Mouse (Mus musculus): ENCODE data around the gene Litaf. TPM values are rescaled to one million over a fixed set of nuclear protein-coding genes. Genes with fewer than 3 reads are reported as not detected.
"Not testable (repeated sequence)": the region's sequence is repeated elsewhere in the genome, so short reads cannot be mapped to it uniquely, and the experiment has no call there.

Litaf gene
- total and polyA plus RNA-seq, 3 experiments: 97.5 to 178 (median 154) TPM

- Histone ChIP-seq H3K36me3 (replicated peaks in 1 of 2; ENCODE audit: control insufficient read depth in 1 of 2, insufficient read depth in 1 of 2, low read length in 1 of 2) (peaks cover 10 to 74% of the 10 kb centered on the region in 2 experiments), H3K4me1 (ENCODE audit: control insufficient read depth in 1 of 2, insufficient read depth in 2 of 2) (peaks cover 64 to 100% of the 10 kb centered on the region in 2 experiments), H3K9ac (ENCODE audit: insufficient read depth, low read depth) (no peak overlapping the region), H3K79me2 (replicated peaks; ENCODE audit: control insufficient read depth, extremely low read depth, insufficient read depth, poor library complexity, severe bottlenecking) (peaks cover 99% of the 10 kb centered on the region), H3K27me3 (replicated peaks) (no peaks in the 10 kb centered on the region), H3K9me3 (replicated peaks; ENCODE audit: low read length) (no peaks in the 10 kb centered on the region), H3K4me2 (ENCODE audit: insufficient read depth, low read depth, poor library complexity, severe bottlenecking) (no peak overlapping the region), H3K27ac (ENCODE audit: insufficient read depth, low read depth) (peak overlapping the region; percentile 42), H3K4me3 (replicated peaks in 1 of 3; ENCODE audit: low read depth in 2 of 3, low read length in 2 of 3, poor library complexity in 1 of 3) (no peak overlapping the region)
- TF ChIP-seq PAX5 (IDR thresholded peaks at IDR 0.05; ENCODE audit: low read length): no peak
- dilution Hi-C loops (cut with MboI; ENCODE audit: extremely low pct_ligation_motif_present, extremely low pct_unique_long_range_greater_than_20kb, low sequenced_read_pairs): no loop called here
- in situ Hi-C loops (cut with MboI; ENCODE audit: low pct_ligation_motif_present, low pct_unique_long_range_greater_than_20kb, low sequenced_read_pairs): loop anchor here (5.0 kb wide), 1 partner anchor 45 kb away; no protein-coding TSS in a partner anchor
- no peak for DNase-seq (ENCODE audit: extremely low read depth)
Measured at GRCm38 (mm10) chr16:10972259-10972658, 93.7 kb downstream of the Litaf start.

- H3K27ac ChIP-seq (ENCODE audit: insufficient read depth, low read depth); DNase-seq (ENCODE audit: extremely low read depth); H3K9me3 ChIP-seq (replicated peaks; ENCODE audit: low read length); dilution Hi-C loops (cut with MboI; ENCODE audit: extremely low pct_ligation_motif_present, extremely low pct_unique_long_range_greater_than_20kb, low sequenced_read_pairs); H3K4me2 ChIP-seq (ENCODE audit: insufficient read depth, low read depth, poor library complexity, severe bottlenecking); H3K27me3 ChIP-seq (replicated peaks); H3K4me3 ChIP-seq (replicated peaks in 1 of 3; ENCODE audit: low read depth in 2 of 3, low read length in 2 of 3, poor library complexity in 1 of 3): not testable (repeated sequence)
- H3K9ac ChIP-seq (ENCODE audit: insufficient read depth, low read depth): 0 out of 2 replicates have a peak overlapping the region, but pooled peaks have one; percentile 3
- H3K4me1 ChIP-seq (ENCODE audit: control insufficient read depth in 1 of 2, insufficient read depth in 2 of 2): peaks cover 52 to 100% of the 10 kb centered on the region in 2 experiments
- 0 out of 2 replicates have a peak, but pooled peaks have one; percentile 9 for TF ChIP-seq POLR2A (IDR thresholded peaks at IDR 0.05; ENCODE audit: low read depth, low read length)
- peak; percentile 34 for TF ChIP-seq RAD21 (IDR thresholded peaks at IDR 0.05; ENCODE audit: low read depth, low read length)
- peak in 1 of 2 experiments; percentile 51; a peak in 2 of 4 replicates for TF ChIP-seq CTCF (conservative IDR thresholded peaks at IDR 0.05 in 1 of 2, IDR thresholded peaks at IDR 0.05 in 1 of 2; ENCODE audit: low read depth in 2 of 2, low read length in 2 of 2)
- in situ Hi-C loops (cut with MboI; ENCODE audit: low pct_ligation_motif_present, low pct_unique_long_range_greater_than_20kb, low sequenced_read_pairs): loop anchor here (5.0 kb wide), 1 partner anchor 47 kb away; no protein-coding TSS in a partner anchor
- peaks cover 85% of the 10 kb centered on the region for H3K79me2 ChIP-seq (replicated peaks; ENCODE audit: control insufficient read depth, extremely low read depth, insufficient read depth, poor library complexity, severe bottlenecking)
- peaks cover 14 to 67% of the 10 kb centered on the region in 2 experiments for H3K36me3 ChIP-seq (replicated peaks in 1 of 2; ENCODE audit: control insufficient read depth in 1 of 2, insufficient read depth in 1 of 2, low read length in 1 of 2)
Measured at GRCm38 (mm10) chr16:10969944-10970343, 96.0 kb downstream of the Litaf start.

- in situ Hi-C loops (cut with MboI; ENCODE audit: low pct_ligation_motif_present, low pct_unique_long_range_greater_than_20kb, low sequenced_read_pairs) (no loop called here), dilution Hi-C loops (cut with MboI; ENCODE audit: extremely low pct_ligation_motif_present, extremely low pct_unique_long_range_greater_than_20kb, low sequenced_read_pairs) (no loop called here)
- H3K4me2 ChIP-seq (ENCODE audit: insufficient read depth, low read depth, poor library complexity, severe bottlenecking): peak overlapping the region; percentile 54
- H3K79me2 ChIP-seq (replicated peaks; ENCODE audit: control insufficient read depth, extremely low read depth, insufficient read depth, poor library complexity, severe bottlenecking): peaks cover 79% of the 10 kb centered on the region
- peak; percentile 20; the same call in 1 of the 2 replicates for TF ChIP-seq BHLHE40 (IDR thresholded peaks at IDR 0.05; ENCODE audit: low read depth, low read length)
- no peak for TF ChIP-seq RCOR1 (conservative IDR thresholded peaks at IDR 0.05; ENCODE audit: low read depth, low read length)
- TF ChIP-seq USF1 (IDR thresholded peaks at IDR 0.05; ENCODE audit: low read depth, low read length): no peak
- TF ChIP-seq UBTF (IDR thresholded peaks at IDR 0.05; ENCODE audit: low read depth, low read length): 0 out of 2 replicates have a peak, but pooled peaks have one; percentile 26
- TF ChIP-seq IRF4 (IDR thresholded peaks at IDR 0.05; ENCODE audit: low read depth, low read length): peak; percentile 47; the same call in 1 of the 2 replicates
- peak; percentile 53 for TF ChIP-seq EP300 (IDR thresholded peaks at IDR 0.05; ENCODE audit: low read length)
- 0 out of 2 replicates have a peak, but pooled peaks have one; percentile 10 for TF ChIP-seq MYC (IDR thresholded peaks at IDR 0.05; ENCODE audit: low read depth, low read length)
- 0 out of 2 replicates have a peak, but pooled peaks have one; percentile 22 for TF ChIP-seq TCF12 (IDR thresholded peaks at IDR 0.05; ENCODE audit: low read depth, low read length)
- H3K9me3 ChIP-seq (replicated peaks; ENCODE audit: low read length): no peaks in the 10 kb centered on the region
- peaks cover 52 to 100% of the 10 kb centered on the region in 2 experiments for H3K4me1 ChIP-seq (ENCODE audit: control insufficient read depth in 1 of 2, insufficient read depth in 2 of 2)
- H3K36me3 ChIP-seq (replicated peaks in 1 of 2; ENCODE audit: control insufficient read depth in 1 of 2, insufficient read depth in 1 of 2, low read length in 1 of 2): peaks cover 14 to 66% of the 10 kb centered on the region in 2 experiments
- DNase-seq (ENCODE audit: extremely low read depth): no peak
- peak overlapping the region; percentile 3 for H3K9ac ChIP-seq (ENCODE audit: insufficient read depth, low read depth)
- H3K27ac ChIP-seq (ENCODE audit: insufficient read depth, low read depth): peak overlapping the region; percentile 75
- no peaks in the 10 kb centered on the region for H3K27me3 ChIP-seq (replicated peaks)
- H3K4me3 ChIP-seq (replicated peaks in 1 of 3; ENCODE audit: low read depth in 2 of 3, low read length in 2 of 3, poor library complexity in 1 of 3): peak overlapping the region in 1 of 3 experiments; percentile 3
Measured at GRCm38 (mm10) chr16:10969342-10969741, 96.6 kb downstream of the Litaf start.
